Mouse (Mus musculus) neural tube, embryonic 13.5 days (tissue): Measurements from ENCODE around the gene Hemgn. TPM values are rescaled to one million over a fixed set of nuclear protein-coding genes. Genes with fewer than 3 reads are reported as not detected.

ENCODE experiments used
- ATAC-seq: fragments of 200-750 bp; cut with Nextera tagmentation; 2 replicates; pipeline ENCODE4 v1.8.0; 2017; ENCODE audit warnings: low read depth, mild to moderate bottlenecking, moderate TSS enrichment, moderate library complexity
- H3K27ac ChIP-seq: fragments of 300-500 bp; sonication (generic); replicated peaks from 2 replicates; pipeline ENCODE4 v1.5.1; 2015; ENCODE audit warnings: moderate library complexity, mild to moderate bottlenecking, inconsistent platforms
- H3K27me3 ChIP-seq: fragments of 300-500 bp; sonication (generic); 2 replicates; pipeline ENCODE4 v1.6.1; 2015; ENCODE audit warnings: mild to moderate bottlenecking, inconsistent platforms
- H3K36me3 ChIP-seq: fragments of 300-500 bp; sonication (generic); 2 replicates; pipeline ENCODE4 v1.6.1; 2015; ENCODE audit warnings: mild to moderate bottlenecking, inconsistent platforms
- H3K4me1 ChIP-seq: fragments of 300-500 bp; sonication (generic); replicated peaks from 2 replicates; pipeline ENCODE4 v1.6.1; 2015; ENCODE audit warnings: inconsistent platforms
- H3K4me2 ChIP-seq: fragments of 300-500 bp; sonication (generic); 2 replicates; pipeline ENCODE4 v1.6.1; 2015; ENCODE audit warnings: inconsistent platforms, mild to moderate bottlenecking, moderate library complexity
- H3K4me3 ChIP-seq: fragments of 300-500 bp; sonication (generic); 2 replicates; pipeline ENCODE4 v1.5.1; 2015; ENCODE audit warnings: mild to moderate bottlenecking, inconsistent platforms
- H3K9ac ChIP-seq: fragments of 300-500 bp; sonication (generic); 2 replicates; pipeline ENCODE4 v1.6.1; 2015; ENCODE audit warnings: moderate library complexity, mild to moderate bottlenecking, inconsistent platforms
- H3K9me3 ChIP-seq: fragments of 300-500 bp; sonication (generic); 2 replicates; pipeline ENCODE4 v1.6.1; 2016; ENCODE audit warnings: inconsistent platforms
- WGBS: fragments of 180-500 bp; shearing (Covaris S2); methylation state at CpG from one replicate; pipeline ENCODE4 v1.1.7; 2015; 5-methylcytosine and 5-hydroxymethylcytosine counted together
- polyA plus RNA-seq: library from polyadenylated mRNA; unstranded; fragments of >200 nt; fragmentation: Nextera tagmentation; extraction: Ambion mirVana; gene quantifications from 2 replicates; pipeline ENCODE4 v1.2.1, GENCODE M21; 2015

Hemgn gene
- polyA plus RNA-seq, 1 experiment from 2014 or later = 0.60 TPM

- Histone ChIP-seq H3K9ac (no peak overlapping the region), H3K27ac (no peak overlapping the region), H3K4me3 (no peak overlapping the region), H3K27me3 (no peaks in the 10 kb centered on the region), H3K4me1 (no peaks in the 10 kb centered on the region), H3K9me3 (no peaks in the 10 kb centered on the region), H3K4me2 (no peak overlapping the region), H3K36me3 (no peaks in the 10 kb centered on the region)
- WGBS = 86% methylated on average over 8 of the region's 8 CpGs
- no peak for ATAC-seq
Measured at GRCm38 (mm10) chr4:46406966-46407703, 6.2 kb downstream of the Hemgn start.

GRCm38 (mm10) chr4:46404042-46404795 is 9.1 kb downstream of the Hemgn start:
- Histone ChIP-seq H3K4me2 (no peak overlapping the region), H3K27ac (no peak overlapping the region), H3K9ac (no peak overlapping the region), H3K4me1 (no peaks in the 10 kb centered on the region), H3K4me3 (no peak overlapping the region), H3K9me3 (no peaks in the 10 kb centered on the region), H3K36me3 (no peaks in the 10 kb centered on the region), H3K27me3 (no peaks in the 10 kb centered on the region)
- 82% methylated on average over 6 of the region's 6 CpGs for WGBS
- ATAC-seq = no peak

- ATAC-seq = no peak
- H3K9ac ChIP-seq = no peak overlapping the region
- H3K9me3 ChIP-seq = no peaks in the 10 kb centered on the region
- H3K27me3 ChIP-seq = peaks cover 8% of the 10 kb centered on the region
- H3K4me3 ChIP-seq = no peak overlapping the region
- H3K4me2 ChIP-seq = no peak overlapping the region
- no peaks in the 10 kb centered on the region for H3K36me3 ChIP-seq
- no peak overlapping the region for H3K27ac ChIP-seq
- H3K4me1 ChIP-seq = no peaks in the 10 kb centered on the region
- 83% methylated on average over 4 of the region's 4 CpGs for WGBS
Measured at GRCm38 (mm10) chr4:46398839-46399238, 14.5 kb downstream of the Hemgn start.

GRCm38 (mm10) chr4:46395736-46396135 is 17.6 kb downstream of the Hemgn start:
- Histone ChIP-seq H3K36me3 (no peaks in the 10 kb centered on the region), H3K4me1 (no peaks in the 10 kb centered on the region), H3K4me3 (no peak overlapping the region), H3K9me3 (no peaks in the 10 kb centered on the region), H3K27ac (no peak overlapping the region), H3K4me2 (no peak overlapping the region), H3K9ac (no peak overlapping the region), H3K27me3 (peaks cover 8% of the 10 kb centered on the region)
- WGBS = 35% methylated on average over 5 of the region's 5 CpGs
- ATAC-seq = no peak

GRCm38 (mm10) chr4:46394388-46394787 is 18.9 kb downstream of the Hemgn start:
- no peak for ATAC-seq
- Histone ChIP-seq H3K4me3 (no peak overlapping the region), H3K27ac (no peak overlapping the region), H3K27me3 (peaks cover 8% of the 10 kb centered on the region), H3K4me1 (peaks cover 5% of the 10 kb centered on the region; the same call in 1 of the 2 replicates), H3K36me3 (no peaks in the 10 kb centered on the region), H3K9me3 (no peaks in the 10 kb centered on the region), H3K9ac (no peak overlapping the region), H3K4me2 (no peak overlapping the region)
- WGBS = 80% methylated on average over 2 of the region's 2 CpGs

- no peaks in the 10 kb centered on the region for H3K27me3 ChIP-seq
- WGBS = 21% methylated on average over 9 of the region's 9 CpGs
- no peak overlapping the region for H3K27ac ChIP-seq
- peak overlapping the region; percentile 64; the same call in 1 of the 2 replicates for H3K4me3 ChIP-seq
- H3K4me2 ChIP-seq = peak overlapping the region; percentile 62
- peak overlapping the region; percentile 89 for H3K9ac ChIP-seq
- no peaks in the 10 kb centered on the region for H3K9me3 ChIP-seq
- peaks cover 11% of the 10 kb centered on the region for H3K36me3 ChIP-seq
- ATAC-seq = no peak
- H3K4me1 ChIP-seq = peaks cover 9% of the 10 kb centered on the region
Measured at GRCm38 (mm10) chr4:46390390-46390970, 22.8 kb downstream of the Hemgn start.

- ATAC-seq = 0 out of 2 replicates have a peak, but pooled peaks have one; percentile 30
- Histone ChIP-seq H3K4me3 (peak overlapping the region; percentile 64), H3K27ac (peak overlapping the region; percentile 93), H3K36me3 (peaks cover 18% of the 10 kb centered on the region), H3K27me3 (no peaks in the 10 kb centered on the region), H3K4me2 (peak overlapping the region; percentile 62), H3K9ac (peak overlapping the region; percentile 89), H3K9me3 (no peaks in the 10 kb centered on the region), H3K4me1 (peaks cover 9% of the 10 kb centered on the region)
- 2% methylated on average over 24 of the region's 24 CpGs for WGBS
Measured at GRCm38 (mm10) chr4:46389612-46390341, 23.5 kb downstream of the Hemgn start.

GRCm38 (mm10) chr4:46389013-46389611 is 24.2 kb downstream of the Hemgn start, which contains the start of gene Trmo:
Gene Trmo (minus strand): TSS chr4:46389437.
- Histone ChIP-seq H3K4me2 (peak within 1 kb of the TSS; percentile 62), H3K27me3 (no peaks in the 10 kb centered on the region), H3K9me3 (no peaks in the 10 kb centered on the region), H3K4me1 (peaks cover 9% of the 10 kb centered on the region), H3K4me3 (peak within 1 kb of the TSS; percentile 64), H3K9ac (peak within 1 kb of the TSS; percentile 89), H3K27ac (peak within 1 kb of the TSS; percentile 93), H3K36me3 (peaks cover 25% of the 10 kb centered on the region)
- under 1% methylated on average over 56 of the region's 56 CpGs for WGBS
- ATAC-seq = peak; percentile 98

GRCm38 (mm10) chr4:46388556-46388955 is 24.8 kb downstream of the Hemgn start:
- 0 out of 2 replicates have a peak overlapping the region, but pooled peaks have one; percentile 93 for H3K27ac ChIP-seq
- 41% methylated on average over 5 of the region's 5 CpGs for WGBS

GRCm38 (mm10) chr4:46374869-46375368 is 38.4 kb downstream of the Hemgn start:
- peak; percentile 42 for ATAC-seq
- Histone ChIP-seq H3K36me3 (peaks cover 41% of the 10 kb centered on the region), H3K27me3 (peaks cover 17% of the 10 kb centered on the region), H3K27ac (no peak overlapping the region), H3K9me3 (no peaks in the 10 kb centered on the region), H3K4me1 (peaks cover 10% of the 10 kb centered on the region; the same call in 1 of the 2 replicates), H3K9ac (0 out of 2 replicates have a peak overlapping the region, but pooled peaks have one; percentile 5), H3K4me2 (peak overlapping the region; percentile 48), H3K4me3 (peak overlapping the region; percentile 22)
- WGBS = 25% methylated on average over 22 of the region's 22 CpGs

More at GRCm38 (mm10) chr4:46388556-46388955, 24.8 kb downstream of the Hemgn start:
- H3K27me3 ChIP-seq = no peaks in the 10 kb centered on the region
- H3K4me1 ChIP-seq = peaks cover 9% of the 10 kb centered on the region
- peak overlapping the region; percentile 64 for H3K4me3 ChIP-seq
- H3K4me2 ChIP-seq = peak overlapping the region; percentile 62
- H3K9me3 ChIP-seq = no peaks in the 10 kb centered on the region
- 0 out of 2 replicates have a peak, but pooled peaks have one; percentile 0 for ATAC-seq
- H3K9ac ChIP-seq = peak overlapping the region; percentile 89
- H3K36me3 ChIP-seq = peaks cover 30% of the 10 kb centered on the region

GRCm38 (mm10) chr4:46374455-46374854 is 38.9 kb downstream of the Hemgn start:
- H3K27me3 ChIP-seq = peaks cover 22% of the 10 kb centered on the region
- no peak overlapping the region for H3K9ac ChIP-seq
- H3K27ac ChIP-seq = no peak overlapping the region
- ATAC-seq = no peak; the same call in 1 of the 2 replicates
- WGBS = 55% methylated on average over 6 of the region's 6 CpGs
- peak overlapping the region; percentile 48 for H3K4me2 ChIP-seq
- H3K9me3 ChIP-seq = no peaks in the 10 kb centered on the region
- H3K36me3 ChIP-seq = peaks cover 37% of the 10 kb centered on the region
- H3K4me1 ChIP-seq = peaks cover 10% of the 10 kb centered on the region; the same call in 1 of the 2 replicates
- peak overlapping the region; percentile 22 for H3K4me3 ChIP-seq
